Mouse (Mus musculus) lung, adult 2 months (tissue): ENCODE data around the gene Ndufa7.

Experiments
- CTCF ChIP-seq: fragments of 200-500 bp; IDR thresholded peaks from 2 replicates; pipeline ENCODE4 v1.5.1; 2011; ENCODE audit warnings: mild to moderate bottlenecking, low read length, control low read depth; ENCODE audit not compliant: insufficient read depth
- POLR2A ChIP-seq: fragments of 200-500 bp; IDR thresholded peaks from 2 replicates; pipeline ENCODE4 v1.6.1; 2011; ENCODE audit warnings: low read depth, mild to moderate bottlenecking, control low read depth, low read length, borderline replicate concordance; ENCODE audit errors: extremely low read depth

DNA sequence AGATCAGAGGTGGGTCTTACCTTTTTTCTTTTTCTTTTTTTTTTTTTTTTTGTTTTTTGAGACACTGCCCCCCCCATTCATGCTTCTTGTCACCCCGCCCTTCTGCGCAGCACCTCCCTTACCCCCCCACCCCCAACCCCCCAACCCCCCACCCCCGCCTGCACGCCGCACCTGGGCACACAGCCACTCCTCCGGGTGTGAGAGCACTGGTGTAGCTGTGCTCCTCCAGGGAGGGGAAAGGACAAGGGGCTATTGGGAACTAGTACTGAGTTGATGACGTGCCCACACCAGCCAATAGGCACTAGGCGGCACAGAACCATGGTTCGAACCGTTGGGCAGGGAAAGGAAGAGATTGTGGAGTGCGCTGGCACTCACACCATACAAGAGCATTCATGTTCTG, 50.0 kb downstream of the Ndufa7 start:
- TF ChIP-seq CTCF (no peak), POLR2A (no peak)
